Mouse (Mus musculus): ENCODE data around the gene Plekhm2.
A peak's percentile ranks its signal among the peaks of the same experiment; 100 is the strongest.

Plekhm2 gene

DNA sequence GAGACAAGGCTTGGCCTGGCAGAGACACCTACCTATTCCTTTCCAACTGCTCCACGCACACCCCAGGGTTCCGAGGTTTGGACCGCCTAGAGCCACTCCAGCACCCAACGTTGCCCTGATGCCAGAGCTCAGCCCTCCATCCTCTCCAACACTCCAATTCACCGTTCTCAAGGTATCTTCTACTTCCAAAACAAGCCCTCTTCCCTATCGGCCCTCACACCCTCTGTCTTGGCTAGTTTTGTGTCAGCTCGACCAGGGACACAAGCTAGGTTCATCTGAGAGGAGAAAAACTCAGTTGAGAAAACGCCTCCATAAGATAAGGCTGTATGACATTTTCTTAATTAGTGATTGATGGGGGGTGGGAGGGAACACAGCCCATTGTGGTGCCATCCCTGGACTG lies at the start of gene Plekhm2:
TSS of gene Plekhm2 (minus strand) at position 101 of the 400 bp plus-strand sequence.
- no peak for DNase-seq

DNA sequence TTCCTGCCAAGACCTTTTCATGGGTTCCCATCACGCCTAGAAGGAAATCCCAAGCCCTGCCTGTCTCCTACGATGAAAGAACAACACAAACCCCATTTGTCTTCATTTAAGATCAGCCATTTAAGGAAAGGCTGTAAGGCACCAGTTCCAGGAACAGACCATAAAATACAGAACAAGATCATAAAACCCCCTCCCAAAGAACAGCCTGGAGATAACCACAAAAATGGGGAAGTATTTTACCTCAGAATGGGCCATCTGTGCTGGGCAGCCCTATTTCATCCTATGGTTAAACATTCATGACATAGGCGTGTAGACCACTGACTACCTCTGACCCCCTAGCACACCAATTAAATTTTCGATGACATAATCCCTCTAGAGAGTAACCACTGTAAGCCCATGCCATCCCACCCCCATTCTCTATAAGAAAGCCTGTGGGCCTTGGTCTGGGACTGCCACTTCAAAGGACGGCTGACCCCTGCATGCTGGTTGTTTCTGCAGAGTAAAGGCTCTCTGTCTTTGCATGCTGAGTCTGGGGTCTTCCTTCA lies 49.0 kb upstream of the Plekhm2 start:
- no peak for DNase-seq

GRCm38 (mm10) chr4:141711250-141711649 lies 46.6 kb upstream of the Plekhm2 start:
- DNase-seq: no peak

GRCm38 (mm10) chr4:141708971-141709370 lies 44.3 kb upstream of the Plekhm2 start:
- no peak for DNase-seq

GRCm38 (mm10) chr4:141708005-141708404 lies 43.3 kb upstream of the Plekhm2 start:
- DNase-seq: peak; percentile 18

DNA sequence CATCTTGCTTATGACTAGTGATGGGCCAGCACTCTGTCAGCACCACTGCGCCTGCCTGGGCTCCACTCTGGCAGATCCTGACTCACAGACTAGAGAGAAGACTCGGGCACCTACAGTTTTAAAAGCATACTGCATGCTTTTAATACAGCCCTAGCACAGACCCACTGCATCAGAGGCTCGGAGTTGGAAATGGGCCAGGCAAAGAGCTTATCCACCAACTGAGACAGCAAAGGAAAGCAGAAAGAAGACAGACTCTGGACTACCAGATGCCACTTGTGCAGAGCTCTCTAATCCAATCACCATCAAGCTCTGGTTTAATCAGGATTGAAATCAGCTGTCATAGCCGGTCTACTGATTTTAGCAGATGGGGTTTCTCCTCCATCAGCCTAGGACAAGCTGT lies 40.6 kb upstream of the Plekhm2 start:
- DNase-seq: peak; percentile 95

- no peak for DNase-seq
These were observed 39.9 kb upstream of the Plekhm2 start for GRCm38 (mm10) chr4:141704625-141705024.

GRCm38 (mm10) chr4:141694719-141695118 lies 30.0 kb upstream of the Plekhm2 start:
- no peak for DNase-seq

GRCm38 (mm10) chr4:141688505-141688904 lies 23.8 kb upstream of the Plekhm2 start:
- DNase-seq: no peak

DNA sequence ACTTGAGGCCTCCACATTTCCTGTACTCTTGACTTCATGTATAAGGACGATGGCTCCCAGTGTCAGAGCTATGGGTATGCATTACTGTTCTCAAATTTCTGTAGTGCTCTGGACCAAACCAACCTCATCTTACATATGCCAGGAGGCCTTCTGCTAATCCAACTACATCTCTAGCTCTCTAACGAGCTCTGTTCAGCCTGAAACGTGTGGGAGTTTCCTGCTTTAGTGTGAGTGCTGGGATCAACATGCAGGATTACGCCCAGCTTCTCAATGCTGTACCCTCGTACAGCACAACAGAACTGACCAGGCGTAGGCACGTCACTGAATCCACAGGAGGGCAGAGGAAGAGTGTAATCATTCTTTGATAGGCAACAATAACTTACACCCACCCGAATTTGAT lies 21.8 kb upstream of the Plekhm2 start:
- no peak for DNase-seq

DNA sequence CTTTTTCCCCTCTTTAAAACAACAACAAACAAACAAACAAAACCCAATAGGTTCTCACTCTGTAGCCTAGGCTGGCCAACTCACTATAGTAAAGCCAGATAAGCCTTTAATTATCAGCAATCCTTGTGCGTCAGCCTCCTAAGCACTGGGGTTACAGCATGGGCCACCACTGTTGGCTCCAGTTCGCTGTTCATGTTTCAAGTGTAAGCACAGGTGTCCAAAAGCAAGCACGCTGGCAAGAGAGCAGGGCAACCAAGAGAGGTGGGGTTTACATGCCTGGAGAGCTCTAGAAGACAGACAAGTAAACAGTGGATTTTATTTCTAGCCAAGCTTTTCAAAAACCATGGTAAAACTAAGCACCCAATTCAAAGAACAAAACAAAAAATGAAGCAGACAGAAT lies 21.4 kb upstream of the Plekhm2 start:
- DNase-seq: no peak

DNA sequence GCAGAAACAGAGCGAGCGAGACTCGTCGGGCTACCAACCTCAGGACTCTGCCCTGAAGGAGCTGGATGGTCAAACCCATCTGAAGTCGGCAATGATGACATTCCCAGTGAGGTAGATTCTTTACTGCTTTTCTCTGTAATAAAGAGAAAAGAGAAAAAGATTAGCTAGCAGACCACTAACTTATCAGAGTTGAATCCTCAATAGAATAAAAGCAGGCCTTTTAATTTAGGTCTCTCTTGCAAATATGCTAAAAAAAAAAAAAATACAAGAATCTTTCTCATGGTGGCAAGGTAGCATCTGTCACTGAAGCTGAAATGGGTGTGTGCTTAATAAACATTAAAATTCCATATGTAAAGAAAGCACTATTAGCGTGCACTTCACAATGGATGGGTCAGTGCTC lies 20.8 kb upstream of the Plekhm2 start, which contains the start of gene Rsc1a1:
TSS of gene Rsc1a1 (minus strand) at position 101 of the 400 bp plus-strand sequence.
- DNase-seq: no peak

DNA sequence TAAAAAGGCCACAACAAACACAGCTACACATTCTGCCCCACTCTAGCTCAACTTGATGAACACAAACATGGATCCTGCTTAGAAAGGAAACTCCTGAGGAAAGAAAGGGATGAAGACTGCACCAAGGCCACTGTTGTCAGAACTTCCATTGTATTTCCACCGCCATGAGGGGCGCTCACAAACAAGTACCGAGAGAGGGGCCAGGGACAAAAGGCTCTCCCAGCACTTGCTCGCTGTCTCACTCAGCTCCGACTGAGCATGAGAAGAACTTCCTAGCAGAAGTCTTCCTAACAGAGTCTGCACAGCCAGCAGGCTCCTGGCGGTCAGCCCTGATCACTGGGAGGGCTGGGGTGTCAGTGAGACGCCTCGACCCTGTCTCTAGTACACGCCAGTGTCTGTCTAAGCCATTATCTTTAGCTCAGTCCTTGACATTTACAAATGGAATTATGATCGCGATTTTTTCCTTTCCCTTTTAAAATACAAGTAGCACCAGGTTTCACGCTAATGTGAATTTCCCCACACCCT lies 18.1 kb upstream of the Plekhm2 start:
- no peak for DNase-seq

GRCm38 (mm10) chr4:141681767-141682166 lies 17.1 kb upstream of the Plekhm2 start:
- no peak for DNase-seq

DNA sequence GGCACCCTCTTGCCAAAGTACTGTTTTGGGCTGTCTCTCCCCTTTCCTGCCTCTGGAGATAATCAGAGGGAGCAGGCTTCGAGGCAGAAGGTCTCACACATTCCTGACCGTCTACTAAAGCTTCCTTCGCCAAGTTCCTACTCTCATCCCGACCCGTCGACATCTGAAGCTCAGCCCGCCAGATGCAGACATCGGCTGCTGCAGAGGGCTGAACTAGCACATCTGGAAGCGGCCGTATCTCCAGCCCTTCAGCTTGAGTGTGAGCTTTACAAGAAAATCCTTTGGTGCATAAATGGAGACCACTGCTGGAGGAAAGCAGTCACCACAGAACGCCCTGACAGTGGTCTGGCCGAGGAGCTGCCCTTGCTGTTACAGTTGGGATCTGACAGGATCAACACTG lies 16.2 kb upstream of the Plekhm2 start:
- DNase-seq: no peak

GRCm38 (mm10) chr4:141679016-141679415 lies 14.3 kb upstream of the Plekhm2 start:
- DNase-seq: no peak

- DNase-seq: no peak
These were observed 11.8 kb upstream of the Plekhm2 start for GRCm38 (mm10) chr4:141676462-141676979.

DNA sequence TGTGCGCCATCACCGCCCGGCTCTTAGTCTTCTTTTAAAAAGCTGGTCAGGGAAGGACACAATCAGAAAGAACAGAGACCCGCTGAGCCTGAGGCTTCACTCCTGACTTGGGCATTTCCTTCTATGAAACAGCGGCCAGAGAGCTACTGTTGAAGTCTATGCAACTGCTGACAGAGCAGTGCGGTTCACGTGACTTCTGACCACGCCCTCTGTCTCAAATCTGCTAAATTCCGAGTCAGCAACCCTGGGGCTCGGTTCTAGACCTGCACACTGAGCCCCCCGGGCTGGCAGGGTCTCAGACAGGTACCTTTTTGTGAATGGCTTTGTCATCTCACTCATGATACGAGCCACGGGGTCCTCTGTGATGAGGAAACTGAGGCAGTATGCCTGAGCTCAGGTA lies 7.6 kb upstream of the Plekhm2 start:
- DNase-seq: no peak

DNA sequence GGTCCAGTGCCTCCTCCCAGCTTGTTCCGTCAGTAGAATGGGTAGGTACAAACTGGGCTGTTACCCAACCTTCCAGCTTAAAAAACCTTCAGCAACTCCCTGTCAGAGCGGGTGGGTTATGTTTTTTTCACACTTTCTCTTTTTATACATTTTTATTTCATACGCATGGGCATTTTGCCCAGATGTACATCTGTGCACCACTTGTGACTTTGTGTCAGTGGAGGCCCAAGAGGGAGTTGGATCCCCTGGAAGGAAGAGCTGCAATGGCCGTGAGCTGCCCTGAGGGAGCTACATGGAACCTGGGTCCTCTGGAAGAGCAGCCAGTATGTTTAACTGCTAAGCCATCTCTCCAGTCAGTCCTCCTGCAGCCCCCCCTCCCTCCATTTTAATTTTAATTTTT lies 6.7 kb upstream of the Plekhm2 start:
- DNase-seq: no peak

DNA sequence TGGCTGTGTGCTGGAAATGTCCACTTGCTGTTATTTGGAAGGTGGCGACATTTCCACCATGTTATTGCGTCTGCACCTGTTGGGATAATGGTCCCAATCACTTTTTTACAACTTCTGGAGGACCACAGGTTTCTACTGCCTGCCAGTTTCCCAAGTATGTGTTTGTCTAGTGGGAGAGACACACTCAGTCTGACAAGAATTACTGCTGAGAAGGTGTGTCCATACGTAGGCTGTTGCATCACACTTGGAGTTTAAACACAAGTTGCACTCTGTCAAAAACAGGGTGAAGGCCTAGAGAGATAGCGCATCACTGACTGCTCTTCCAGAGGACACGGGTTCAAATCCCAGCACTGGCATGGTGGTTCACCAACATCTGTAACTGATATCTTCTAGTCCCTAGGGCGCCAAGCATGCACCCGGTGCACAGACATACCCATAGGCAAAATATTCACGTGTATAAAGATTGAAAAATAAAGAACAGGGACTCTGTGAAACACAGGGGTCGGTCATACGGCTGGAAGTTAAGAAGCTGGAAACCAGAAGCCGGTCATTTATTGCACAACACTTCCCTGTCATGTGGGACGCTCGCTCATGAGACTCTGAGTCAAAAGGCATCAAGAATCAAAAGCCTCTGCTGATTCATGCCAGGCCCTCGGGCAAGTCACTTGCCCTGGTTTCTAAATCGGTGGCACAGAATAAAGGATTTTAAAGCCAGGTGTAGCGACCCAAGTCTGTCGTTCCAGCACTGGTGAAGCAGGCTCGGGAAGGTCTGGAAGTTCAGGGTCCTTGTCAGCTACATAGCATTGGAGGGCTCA lies 5.4 kb upstream of the Plekhm2 start:
- peak; percentile 48 for DNase-seq

- peak; percentile 75 for DNase-seq
These were observed 521 bp downstream of the Plekhm2 start for GRCm38 (mm10) chr4:141664011-141664745.

GRCm38 (mm10) chr4:141663122-141663931 lies 1.4 kb downstream of the Plekhm2 start:
- DNase-seq: peak; percentile 44

Measured in retina, postnatal 1 day (tissue).